Mouse (Mus musculus): ENCODE results near the gene Pappa.

Pappa gene

GRCm38 (mm10) chr4:65321959-65322358 lies 198.0 kb downstream of the Pappa start:
- DNase-seq (ENCODE audit: inconsistent age in 2 of 2, low spot score in 1 of 2) = peak in 1 of 2 experiments; percentile 22

DNA sequence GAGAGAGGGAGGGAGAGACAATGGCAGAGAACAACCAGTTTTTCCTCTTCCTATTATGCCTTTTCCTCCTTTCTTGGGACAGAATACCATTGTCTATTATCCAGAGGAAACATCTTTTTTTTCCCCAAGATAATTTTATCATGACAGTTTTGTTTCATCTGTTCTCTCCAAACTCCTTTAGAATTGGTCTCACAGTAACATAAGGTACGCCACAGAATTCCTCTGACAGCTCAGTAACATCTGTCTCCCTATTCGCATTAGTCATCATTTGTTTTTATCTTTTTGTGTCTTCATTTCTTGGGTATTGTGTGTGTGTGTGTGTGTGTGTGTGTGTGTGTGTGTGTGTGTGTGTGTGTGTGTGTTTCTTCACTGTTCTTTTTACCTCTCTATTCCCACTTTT lies 201.8 kb downstream of the Pappa start:
- DNase-seq (ENCODE audit: inconsistent age in 2 of 2, low spot score in 1 of 2) = no peak

DNA sequence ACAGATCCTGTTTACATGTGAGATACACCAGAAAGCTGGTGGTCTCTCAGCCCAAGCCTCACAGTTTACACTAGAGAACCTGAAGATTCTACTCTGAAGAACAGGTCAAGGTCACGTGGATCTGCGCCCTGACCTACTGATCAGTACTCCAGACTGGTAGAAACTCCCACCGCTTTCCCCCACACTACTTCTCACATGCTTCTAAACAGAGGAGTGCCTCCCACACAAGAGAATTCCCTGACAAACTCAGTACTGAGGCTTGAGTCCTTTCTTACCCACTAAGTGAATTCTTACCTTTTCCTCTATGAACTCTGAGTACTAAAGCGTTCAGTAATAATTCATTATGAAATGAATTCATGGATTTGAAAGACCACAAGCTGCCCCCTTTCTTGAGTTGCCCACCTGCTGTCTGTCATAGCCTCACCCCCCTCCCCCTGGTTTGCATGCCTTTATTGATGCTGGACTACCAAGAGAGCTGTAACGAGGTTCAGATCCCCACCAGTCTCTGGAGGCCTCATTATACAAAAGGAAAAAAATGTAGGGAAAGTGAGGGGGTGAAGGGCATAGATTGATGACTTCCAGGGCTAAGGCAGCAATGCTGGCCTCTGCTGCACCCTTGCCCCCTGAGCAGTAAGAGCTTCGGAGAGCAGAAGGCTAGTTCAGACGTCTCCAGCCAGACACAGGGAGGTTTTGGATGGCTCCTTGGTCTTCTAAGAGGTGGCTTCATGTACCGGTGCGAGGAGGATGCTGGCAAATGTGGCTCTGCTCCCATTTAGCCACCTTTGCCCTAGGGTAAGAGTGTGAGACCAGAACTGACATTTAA lies 204.7 kb downstream of the Pappa start:
- DNase-seq (ENCODE audit: inconsistent age in 2 of 2, low spot score in 1 of 2) = no peak

- no peak for DNase-seq (ENCODE audit: inconsistent age in 2 of 2, low spot score in 1 of 2)
Measured at GRCm38 (mm10) chr4:65333718-65334117, 209.7 kb downstream of the Pappa start.

GRCm38 (mm10) chr4:65341766-65342165 lies 217.8 kb downstream of the Pappa start:
- no peak for DNase-seq (ENCODE audit: inconsistent age in 2 of 2, low spot score in 1 of 2)

DNA sequence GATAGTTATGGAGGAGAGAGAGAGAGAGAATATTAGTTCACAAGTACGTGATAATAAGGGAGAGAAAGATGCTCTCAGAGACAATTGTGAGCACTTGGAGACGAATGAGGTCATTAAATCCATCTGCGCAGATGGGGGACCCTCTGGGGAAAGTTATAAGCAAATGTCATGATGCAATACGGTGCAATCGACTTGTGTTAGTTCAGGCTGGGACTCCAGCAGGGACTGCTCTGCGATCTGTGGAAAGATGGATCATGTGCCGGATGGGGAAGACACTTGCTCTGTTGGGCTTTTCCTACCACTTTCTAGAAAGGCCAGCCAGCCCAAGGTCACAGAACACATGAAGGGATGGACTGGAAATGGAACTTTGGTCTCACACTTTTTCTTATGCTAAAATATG lies 226.5 kb downstream of the Pappa start:
- DNase-seq (ENCODE audit: inconsistent age in 2 of 2, low spot score in 1 of 2) = no peak

GRCm38 (mm10) chr4:65354580-65354979 lies 230.6 kb downstream of the Pappa start:
- DNase-seq (ENCODE audit: inconsistent age in 2 of 2, low spot score in 1 of 2) = no peak

DNA sequence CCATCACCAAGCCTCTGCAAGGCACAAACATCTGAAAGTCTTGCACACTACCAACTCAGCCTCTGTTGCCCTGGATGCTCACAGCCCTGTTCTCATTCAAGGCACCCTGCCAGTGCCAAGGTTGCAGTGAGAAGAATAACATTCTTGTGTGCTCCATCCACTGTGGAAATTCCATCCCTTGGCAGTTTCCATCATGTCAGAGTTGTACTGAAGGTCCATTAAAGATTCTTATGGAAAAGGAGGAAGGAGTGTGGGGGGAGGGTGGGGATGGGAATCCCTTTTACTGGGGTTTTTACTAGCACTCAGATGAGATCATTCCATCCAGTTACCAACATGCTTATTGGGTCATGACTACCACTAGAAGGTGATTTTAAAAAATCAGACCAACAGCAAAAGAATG lies 243.2 kb downstream of the Pappa start:
- no peak for DNase-seq (ENCODE audit: inconsistent age in 2 of 2, low spot score in 1 of 2)

- DNase-seq (ENCODE audit: inconsistent age in 2 of 2, low spot score in 1 of 2) = peak in 1 of 2 experiments; percentile 45
Measured at GRCm38 (mm10) chr4:65372731-65373130, 248.8 kb downstream of the Pappa start.

- DNase-seq (ENCODE audit: inconsistent age in 2 of 2, low spot score in 1 of 2) = no peak
Measured at GRCm38 (mm10) chr4:65373841-65374240, 249.9 kb downstream of the Pappa start.

GRCm38 (mm10) chr4:65376571-65376970 lies 252.6 kb downstream of the Pappa start:
- no peak for DNase-seq (ENCODE audit: inconsistent age in 2 of 2, low spot score in 1 of 2)

- no peak for DNase-seq (ENCODE audit: inconsistent age in 2 of 2, low spot score in 1 of 2)
Measured at GRCm38 (mm10) chr4:65379461-65379860, 255.5 kb downstream of the Pappa start.

DNA sequence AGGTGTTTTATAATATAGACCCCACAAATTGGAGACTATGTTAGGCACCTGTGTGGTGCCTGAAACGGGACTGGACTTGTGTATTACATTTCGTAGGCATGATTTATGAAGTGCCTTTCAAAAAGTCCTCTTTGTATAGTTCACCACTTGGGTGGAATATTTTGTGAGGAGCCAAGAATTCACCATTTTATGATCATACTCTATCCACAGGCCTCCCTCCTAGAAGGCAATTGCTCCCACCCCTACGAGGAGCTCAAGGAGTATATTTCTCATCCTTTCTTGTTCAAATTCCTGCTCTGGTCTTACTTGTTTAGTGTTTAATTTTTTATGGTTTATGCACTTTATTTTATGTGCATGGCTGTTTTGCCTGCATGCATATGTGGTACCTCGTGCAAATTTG lies 259.1 kb downstream of the Pappa start:
- no peak for DNase-seq (ENCODE audit: inconsistent age in 2 of 2, low spot score in 1 of 2)

DNA sequence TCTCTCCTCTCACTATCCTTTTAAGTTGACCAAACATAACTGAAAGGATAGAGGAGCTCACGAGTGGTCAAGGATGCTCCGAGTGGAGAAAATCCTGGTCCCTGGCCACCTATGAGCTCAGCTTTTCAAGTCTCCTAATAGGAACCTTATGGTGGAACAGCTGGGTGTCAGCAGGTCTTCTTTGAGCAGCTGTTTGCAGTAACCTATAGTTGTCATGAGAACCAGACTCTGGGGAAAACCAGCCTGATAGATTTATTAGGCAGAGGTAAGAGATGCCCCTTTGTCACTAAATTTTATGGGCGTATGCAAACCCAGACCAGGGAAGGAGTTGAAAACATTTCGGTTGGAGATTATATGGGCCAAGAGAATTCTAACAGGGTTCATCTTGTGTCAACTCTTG lies 267.0 kb downstream of the Pappa start:
- no peak for DNase-seq (ENCODE audit: inconsistent age in 2 of 2, low spot score in 1 of 2)

DNA sequence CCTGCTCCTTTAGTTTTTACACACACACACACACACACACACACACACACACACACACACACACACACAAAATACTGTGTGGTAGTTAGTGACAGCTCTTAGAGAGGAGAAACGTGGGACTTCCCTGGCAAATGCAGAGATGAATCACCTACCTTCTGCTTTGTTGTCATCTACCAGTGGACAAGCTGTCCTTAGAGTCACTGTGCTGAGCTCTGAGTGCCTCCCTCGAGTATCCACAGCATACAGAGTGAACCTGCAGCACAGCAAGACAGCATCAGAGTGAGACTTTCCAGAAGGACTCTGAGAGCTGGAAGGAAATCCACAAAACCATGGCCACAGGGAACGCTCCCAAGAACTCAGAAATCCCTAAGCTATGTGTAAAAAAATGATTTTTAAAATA lies 272.8 kb downstream of the Pappa start:
- DNase-seq (ENCODE audit: inconsistent age in 2 of 2, low spot score in 1 of 2) = no peak

DNA sequence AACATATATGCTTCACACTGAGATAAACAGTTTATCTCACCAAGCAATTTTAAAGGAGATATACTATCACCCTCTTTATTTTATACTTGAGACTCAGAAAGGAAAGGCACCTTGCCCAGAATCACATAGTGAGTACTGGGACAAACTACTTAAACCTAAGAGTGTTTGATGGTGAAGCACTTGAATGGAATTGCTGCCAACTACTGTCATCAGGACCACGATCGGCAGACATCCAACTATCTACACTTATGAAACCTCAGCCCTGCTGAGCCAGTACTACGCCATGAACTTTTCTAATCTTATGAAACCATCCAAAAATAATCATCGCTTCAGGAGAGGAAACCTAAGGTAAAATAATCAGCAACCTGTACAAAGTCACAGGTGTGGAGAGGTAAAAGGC lies 275.5 kb downstream of the Pappa start:
- DNase-seq (ENCODE audit: inconsistent age in 2 of 2, low spot score in 1 of 2) = no peak

- DNase-seq (ENCODE audit: inconsistent age in 2 of 2, low spot score in 1 of 2) = peak in 1 of 2 experiments; percentile 38
Measured at GRCm38 (mm10) chr4:65402286-65402685, 278.3 kb downstream of the Pappa start.

GRCm38 (mm10) chr4:65402836-65403634 lies 279.1 kb downstream of the Pappa start:
- no peak for DNase-seq (ENCODE audit: inconsistent age in 2 of 2, low spot score in 1 of 2)
